Mouse (Mus musculus) midbrain, embryonic 13.5 days (tissue): ENCODE measurements around the gene Kif24. TPM values are rescaled to one million over a fixed set of nuclear protein-coding genes. Genes with fewer than 3 reads are reported as not detected.

Experiments used
- polyA plus RNA-seq: library from polyadenylated mRNA; unstranded; fragments of >200 nt; fragmentation: Nextera tagmentation; extraction: Ambion mirVana; gene quantifications from 2 replicates; pipeline ENCODE4 v1.2.1, GENCODE M21; 2015

Gene Kif24
- polyA plus RNA-seq, 1 experiment from 2014 or later: 6.3 TPM

Other genes with a start within 250 kb of the Kif24 start
- gene Ubap2, start 189.7 kb downstream of the Kif24 start, polyA plus RNA-seq: 57.0 and 59.7 TPM in 2 replicates
- 80.1 and 81.0 TPM in 2 replicates for gene Dcaf12, start 150.0 kb downstream of the Kif24 start, polyA plus RNA-seq
- 74.5 and 76.9 TPM in 2 replicates for gene Ubap1, start 115.9 kb downstream of the Kif24 start, polyA plus RNA-seq
- 62.0 and 62.7 TPM in 2 replicates for gene Nudt2, start 264 bp upstream of the Kif24 start, polyA plus RNA-seq
- gene AI464131, start 38.2 kb upstream of the Kif24 start, polyA plus RNA-seq: 5.5 and 5.7 TPM in 2 replicates
- 8.3 and 8.5 TPM in 2 replicates for gene 1110017D15Rik, start 52.4 kb upstream of the Kif24 start, polyA plus RNA-seq
- gene Fam219a, start 104.7 kb upstream of the Kif24 start, polyA plus RNA-seq: 13.1 and 18.8 TPM in 2 replicates
- gene Dnaic1, start 104.9 kb upstream of the Kif24 start, polyA plus RNA-seq: 2.4 and 2.7 TPM in 2 replicates
- gene Enho, start 175.4 kb upstream of the Kif24 start, polyA plus RNA-seq: 81.6 and 92.1 TPM in 2 replicates
- 27.6 and 32.7 TPM in 2 replicates for gene Cntfr, start 232.2 kb upstream of the Kif24 start, polyA plus RNA-seq
- gene Il11ra1, start 235.1 kb upstream of the Kif24 start, polyA plus RNA-seq: 34.0 and 34.9 TPM in 2 replicates
- gene Rpp25l, start 248.6 kb upstream of the Kif24 start, polyA plus RNA-seq: 63.9 and 67.4 TPM in 2 replicates